Mouse (Mus musculus) forebrain, embryonic 14.5 days (tissue): Measurements from ENCODE around the gene Sfrp2. TPM values are rescaled to one million over a fixed set of nuclear protein-coding genes. Genes with fewer than 3 reads are reported as not detected.

Experiments used
- ATAC-seq: fragments of 200-750 bp; cut with Nextera tagmentation; 2 replicates; pipeline ENCODE4 v1.8.0; 2017; ENCODE audit warnings: mild to moderate bottlenecking, moderate library complexity
- DNase-seq: peaks from one replicate; pipeline ENCODE4 v3.0.0-alpha.2; 2015; ENCODE audit warnings: low spot score
- H3K27ac ChIP-seq: fragments of 300-500 bp; sonication (generic); 2 replicates; pipeline ENCODE4 v1.5.1; 2014; ENCODE audit warnings: low read depth, mild to moderate bottlenecking, control low read depth, low read length, moderate library complexity
- H3K27me3 ChIP-seq: fragments of 300-500 bp; sonication (generic); replicated peaks from 2 replicates; pipeline ENCODE4 v1.6.1; 2014; ENCODE audit warnings: low read length, control low read depth, mixed read lengths; ENCODE audit not compliant: control insufficient read depth, insufficient read depth
- H3K36me3 ChIP-seq: fragments of 300-500 bp; sonication (generic); 2 replicates; pipeline ENCODE4 v1.6.1; 2014; ENCODE audit warnings: low read length, control low read depth; ENCODE audit not compliant: control insufficient read depth, insufficient read depth
- H3K4me1 ChIP-seq: fragments of 300-500 bp; sonication (generic); 2 replicates; pipeline ENCODE4 v1.6.1; 2014; ENCODE audit warnings: antibody characterized with exemption, low read length, control low read depth; ENCODE audit not compliant: control insufficient read depth, insufficient read depth
- H3K4me2 ChIP-seq: fragments of 300-500 bp; sonication (generic); 2 replicates; pipeline ENCODE4 v1.6.1; 2014; ENCODE audit warnings: mild to moderate bottlenecking, control low read depth, low read length
- H3K4me3 ChIP-seq: fragments of 300-500 bp; sonication (generic); 2 replicates; pipeline ENCODE4 v1.5.1; 2014; ENCODE audit warnings: low read depth, low read length, control low read depth
- H3K9ac ChIP-seq: fragments of 300-500 bp; sonication (generic); 2 replicates; pipeline ENCODE4 v1.6.1; 2014; ENCODE audit warnings: mild to moderate bottlenecking, low read length, control low read depth, moderate library complexity
- H3K9me3 ChIP-seq: fragments of 300-500 bp; sonication (generic); replicated peaks from 2 replicates; pipeline ENCODE4 v1.6.1; 2016; ENCODE audit warnings: low read length, control low read depth, mixed read lengths; ENCODE audit not compliant: control insufficient read depth
- WGBS: fragments of 180-500 bp; shearing (Covaris S2); extraction: QIAGEN DNeasy Blood & Tissue Kit; methylation state at CpG from one replicate; pipeline ENCODE4 v1.1.7; 2014; 5-methylcytosine and 5-hydroxymethylcytosine counted together
- polyA plus RNA-seq: library from polyadenylated mRNA; unstranded; fragments of >200 nt; fragmentation: Nextera tagmentation; extraction: Ambion mirVana; gene quantifications from 2 replicates; pipeline ENCODE4 v1.2.1, GENCODE M21; 2014

The Sfrp2 gene
- polyA plus RNA-seq, 1 experiment from 2014 or later, result 27.2 TPM

DNA sequence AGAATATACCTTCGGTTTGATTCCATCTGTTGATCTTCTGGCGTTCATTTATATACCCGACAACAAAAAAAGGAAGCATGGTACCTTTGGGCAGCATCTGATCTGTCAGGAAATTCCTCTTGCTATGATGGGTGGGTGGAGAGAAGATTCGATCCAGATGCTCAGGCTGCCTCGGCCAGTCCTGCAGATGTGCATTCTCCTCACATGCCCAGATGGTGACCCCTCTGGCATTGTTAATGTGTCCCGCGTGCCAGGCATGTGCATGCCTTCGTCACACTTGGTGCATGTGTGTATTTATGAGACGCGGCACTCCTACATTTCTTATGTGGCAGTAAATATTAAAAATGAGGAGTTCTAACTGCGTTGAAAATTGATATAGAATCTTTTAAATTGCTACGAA is 42.4 kb downstream of the Sfrp2 start:
- H3K4me2 ChIP-seq, result no peak overlapping the region
- ATAC-seq, result no peak
- H3K4me1 ChIP-seq, result no peaks in the 10 kb centered on the region
- 90% methylated on average over 12 of the region's 12 CpGs for WGBS
- H3K36me3 ChIP-seq, result no peaks in the 10 kb centered on the region
- no peak overlapping the region for H3K4me3 ChIP-seq
- H3K27me3 ChIP-seq, result no peaks in the 10 kb centered on the region
- H3K27ac ChIP-seq, result no peak overlapping the region
- no peaks in the 10 kb centered on the region for H3K9me3 ChIP-seq
- no peak overlapping the region for H3K9ac ChIP-seq
- no peak for DNase-seq

DNA sequence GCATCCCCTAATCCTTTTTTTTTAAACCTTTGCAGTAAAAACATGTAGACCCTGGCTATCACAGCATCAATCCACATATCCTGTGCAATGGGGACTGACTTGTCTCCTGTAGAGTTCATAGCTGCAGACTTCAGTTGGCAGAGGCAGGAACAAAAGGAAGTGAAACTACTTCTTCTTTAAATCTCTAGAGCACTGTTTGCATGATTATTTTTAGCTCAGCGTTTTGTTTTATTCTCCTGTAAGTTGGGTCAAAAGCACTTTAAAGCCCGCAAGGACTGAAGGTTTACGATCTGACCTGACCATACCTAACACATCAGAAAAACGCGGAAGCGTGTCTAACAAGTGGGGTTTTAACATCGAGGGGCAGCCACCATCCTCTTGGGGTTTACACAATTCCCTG is 45.9 kb downstream of the Sfrp2 start:
- Histone ChIP-seq H3K27ac (no peak overlapping the region), H3K4me3 (no peak overlapping the region), H3K36me3 (no peaks in the 10 kb centered on the region), H3K9me3 (no peaks in the 10 kb centered on the region), H3K4me2 (no peak overlapping the region), H3K27me3 (no peaks in the 10 kb centered on the region), H3K9ac (no peak overlapping the region), H3K4me1 (no peaks in the 10 kb centered on the region)
- ATAC-seq (no peak), DNase-seq (no peak)
- WGBS, result 88% methylated on average over 7 of the region's 7 CpGs

DNA sequence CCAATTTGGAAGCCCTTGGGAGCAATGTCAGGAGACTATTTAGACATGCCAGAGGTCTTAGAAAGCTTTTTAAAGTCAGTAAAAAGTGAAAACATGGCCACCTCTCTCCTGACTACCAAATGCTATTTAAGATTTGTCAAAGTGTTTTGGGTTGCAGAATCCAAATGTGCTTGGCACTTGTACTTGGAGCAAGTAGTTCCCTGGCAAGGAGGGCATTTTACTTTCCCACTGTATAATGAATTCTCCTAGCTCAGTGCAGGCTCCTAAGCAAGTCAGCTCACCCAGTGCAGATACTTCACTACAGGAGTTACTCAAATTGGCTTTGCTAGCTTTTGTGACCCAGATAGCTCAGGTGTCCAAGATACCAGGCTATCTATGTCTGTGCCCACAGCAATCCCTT is 46.7 kb downstream of the Sfrp2 start:
- Histone ChIP-seq H3K9me3 (no peaks in the 10 kb centered on the region), H3K36me3 (no peaks in the 10 kb centered on the region), H3K4me3 (no peak overlapping the region), H3K4me2 (no peak overlapping the region), H3K9ac (no peak overlapping the region), H3K27ac (no peak overlapping the region), H3K27me3 (no peaks in the 10 kb centered on the region), H3K4me1 (no peaks in the 10 kb centered on the region)
- ATAC-seq (no peak), DNase-seq (no peak)

DNA sequence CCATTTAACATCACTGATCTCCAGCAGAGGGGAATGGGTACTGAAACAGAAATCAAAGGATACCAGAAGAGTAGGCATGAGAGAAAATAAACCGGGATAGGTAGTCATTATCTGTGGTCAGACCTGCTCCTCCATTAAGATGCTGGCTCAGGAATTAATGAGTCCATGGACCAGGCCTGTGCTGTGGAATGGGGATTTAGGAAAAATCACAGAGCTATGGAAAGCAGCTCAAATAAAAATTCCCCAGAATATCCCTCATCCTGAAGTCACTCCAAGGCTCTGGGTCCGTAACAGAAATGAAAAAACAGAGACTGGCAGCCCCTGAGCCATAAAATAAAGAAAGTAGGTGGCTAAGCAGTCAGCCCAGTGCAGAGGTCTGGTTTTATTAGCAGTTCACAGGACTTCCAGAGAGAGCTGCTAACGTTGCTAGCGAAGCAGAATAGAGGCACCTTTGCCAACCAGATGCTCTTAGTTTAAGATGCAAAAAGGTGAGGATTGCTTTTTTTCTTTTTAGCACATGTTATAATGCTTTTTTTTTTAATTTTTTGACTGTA is 50.3 kb downstream of the Sfrp2 start:
- H3K9me3 ChIP-seq, result no peaks in the 10 kb centered on the region
- H3K4me1 ChIP-seq, result no peaks in the 10 kb centered on the region
- DNase-seq, result no peak
- no peak overlapping the region for H3K27ac ChIP-seq
- H3K36me3 ChIP-seq, result no peaks in the 10 kb centered on the region
- 77% methylated on average over 4 of the region's 4 CpGs for WGBS
- H3K4me2 ChIP-seq, result no peak overlapping the region
- H3K27me3 ChIP-seq, result no peaks in the 10 kb centered on the region
- no peak overlapping the region for H3K4me3 ChIP-seq
- no peak overlapping the region for H3K9ac ChIP-seq
- ATAC-seq, result no peak

DNA sequence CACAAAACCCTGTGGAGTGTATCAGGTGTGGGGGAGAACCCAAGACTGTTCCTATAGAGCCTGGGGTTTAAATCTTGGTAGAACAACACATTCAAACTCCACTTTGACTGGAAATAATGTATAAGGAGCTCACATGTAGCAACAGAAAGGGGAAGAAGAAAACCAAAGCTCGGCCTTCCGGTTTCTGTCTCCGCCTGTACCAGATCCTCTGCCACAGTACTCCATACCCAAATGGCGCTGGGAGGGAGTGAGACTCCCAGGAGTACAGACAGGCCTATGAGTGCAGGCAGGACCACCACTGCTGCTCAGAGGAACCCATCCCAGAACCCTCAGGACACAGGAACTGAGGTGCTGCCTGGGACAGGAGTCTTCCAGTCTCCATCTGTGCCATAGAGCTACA is 57.7 kb downstream of the Sfrp2 start:
- Histone ChIP-seq H3K4me1 (no peaks in the 10 kb centered on the region), H3K27ac (no peak overlapping the region), H3K9me3 (no peaks in the 10 kb centered on the region), H3K4me2 (no peak overlapping the region), H3K4me3 (no peak overlapping the region), H3K36me3 (no peaks in the 10 kb centered on the region), H3K9ac (no peak overlapping the region), H3K27me3 (no peaks in the 10 kb centered on the region)
- ATAC-seq (no peak), DNase-seq (no peak)
- 89% methylated on average over 4 of the region's 4 CpGs for WGBS

Other genes with a start within 250 kb of the Sfrp2 start
- gene Tlr2, start 75.4 kb downstream of the Sfrp2 start, polyA plus RNA-seq, result 0.77 and 1.3 TPM in 2 replicates